Mouse (Mus musculus): ENCODE measurements around the gene Rnf115. TPM values are rescaled to one million over a fixed set of nuclear protein-coding genes. Genes with fewer than 3 reads are reported as not detected.

Rnf115 gene
- 29.5 and 33.5 TPM in 2 replicates for polyA plus RNA-seq (2015; fragmentation: Nextera tagmentation; extraction: Ambion mirVana)

DNA sequence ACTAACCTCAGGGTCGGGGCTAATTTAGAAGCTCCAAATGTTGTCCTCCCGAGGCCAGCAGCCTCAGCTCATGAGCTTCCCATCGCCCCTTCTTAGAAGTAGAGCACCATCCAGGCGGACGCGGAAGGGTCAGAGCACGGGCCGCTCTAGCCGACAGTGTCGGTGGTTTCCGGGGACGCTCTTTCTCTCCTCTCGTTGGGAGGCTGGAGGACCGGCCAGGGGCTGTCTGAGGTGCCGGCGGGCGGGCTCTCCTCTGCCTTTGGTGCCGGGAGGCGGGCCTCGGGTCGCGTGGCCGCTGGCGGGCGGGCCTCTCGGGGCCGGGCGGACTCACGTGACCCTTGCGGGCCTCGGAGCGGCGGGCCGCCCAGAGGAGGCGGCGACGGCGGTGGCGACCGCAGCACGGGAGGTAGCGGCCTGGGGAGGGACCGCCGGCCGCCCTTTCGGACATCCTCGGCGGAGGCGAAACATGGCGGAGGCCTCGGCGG lies at the start of gene Rnf115, which contains the start of gene Polr3c:
Gene Rnf115 (plus strand): TSS at position 322 of the 485 bp plus-strand sequence.
Gene Polr3c (minus strand): TSS at position 286 of the 485 bp plus-strand sequence.

GRCm38 (mm10) chr3:96696198-96696765 lies 31.2 kb upstream of the Rnf115 start, which contains the start of gene Pias3:
TSS of gene Pias3 (plus strand) at chr3:96696384.

DNA sequence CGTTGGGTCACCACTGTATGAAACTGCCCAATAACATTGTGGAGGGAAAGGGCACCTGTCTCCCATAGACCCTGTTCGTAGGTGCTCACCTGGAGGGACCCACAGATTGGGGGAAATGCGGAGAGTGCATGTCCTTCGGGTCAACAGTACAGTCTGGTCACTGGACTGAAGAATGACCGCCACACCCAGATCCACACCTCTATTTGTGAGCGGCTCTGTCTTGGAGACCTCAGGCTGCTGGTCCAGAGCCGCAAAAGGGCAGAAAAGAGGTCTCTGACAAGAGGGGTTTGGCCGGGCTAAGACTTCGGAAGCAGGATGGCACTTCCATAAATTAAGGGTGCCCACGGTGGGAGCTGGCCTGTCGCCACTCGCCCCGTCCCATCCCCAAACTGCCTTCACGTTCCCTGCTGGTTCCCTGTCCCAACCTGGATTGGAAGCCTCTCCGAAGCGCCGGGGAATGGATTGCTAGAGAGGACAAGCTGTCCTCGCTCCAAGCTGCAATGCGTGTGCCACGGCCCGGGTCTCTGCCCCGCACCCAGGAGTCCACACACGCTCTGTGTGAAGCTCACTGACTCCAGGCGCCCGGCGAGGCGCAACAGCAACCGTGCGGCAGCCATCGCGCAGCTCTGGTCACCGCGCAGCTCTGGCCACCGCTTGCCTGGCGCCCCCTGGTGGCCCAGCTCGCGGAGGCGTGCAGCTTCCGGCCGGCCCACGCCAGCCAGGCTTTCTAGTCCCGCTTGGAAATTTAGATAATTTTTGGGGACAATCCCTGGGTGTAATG lies 19.4 kb upstream of the Rnf115 start, which contains the start of gene Nudt17:
Gene Nudt17 (minus strand): TSS at position 660 of the 781 bp plus-strand sequence.

DNA sequence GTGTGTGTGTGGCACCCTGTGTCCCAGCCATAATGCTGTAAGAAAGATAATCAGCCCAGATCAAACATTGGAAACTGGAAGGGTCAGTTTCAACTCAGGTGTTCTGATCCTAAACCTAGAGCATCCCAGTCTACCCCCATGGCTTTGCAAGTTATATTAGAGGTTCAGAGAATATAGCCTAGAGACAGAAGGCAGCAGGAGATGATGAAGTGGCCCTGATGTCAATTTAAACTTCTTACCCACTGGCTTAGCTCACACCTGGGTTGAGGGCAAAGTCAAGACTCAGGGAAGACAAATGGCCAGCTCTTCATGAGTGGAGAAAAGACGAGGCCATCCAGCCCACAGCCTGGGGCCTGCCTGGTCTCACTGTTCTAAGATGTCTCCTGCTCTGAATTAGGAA lies 101.5 kb downstream of the Rnf115 start, which contains the start of the genes Pdzk1 and Cd160:
Gene Pdzk1 (plus strand): TSS at position 301 of the 400 bp plus-strand sequence.
Gene Cd160 (minus strand): TSS at position 368 of the 400 bp plus-strand sequence.

Other genes with a start within 250 kb of the Rnf115 start
- not detected in 2 replicates for gene Hfe2, start 202.5 kb upstream of the Rnf115 start, polyA plus RNA-seq (2015; fragmentation: Nextera tagmentation; extraction: Ambion mirVana)
- gene Txnip, start 169.7 kb upstream of the Rnf115 start, polyA plus RNA-seq (2015; fragmentation: Nextera tagmentation; extraction: Ambion mirVana), result 237 and 293 TPM in 2 replicates
- 0.25 and 0.31 TPM in 2 replicates for gene Gm16253, start 150.7 kb upstream of the Rnf115 start, polyA plus RNA-seq (2015; fragmentation: Nextera tagmentation; extraction: Ambion mirVana)
- 20.7 and 23.8 TPM in 2 replicates for gene Polr3gl, start 133.5 kb upstream of the Rnf115 start, polyA plus RNA-seq (2015; fragmentation: Nextera tagmentation; extraction: Ambion mirVana)
- gene Ankrd34a, start 131.0 kb upstream of the Rnf115 start, polyA plus RNA-seq (2015; fragmentation: Nextera tagmentation; extraction: Ambion mirVana), result 0.61 and 0.71 TPM in 2 replicates
- 6.3 and 7.7 TPM in 2 replicates for gene Lix1l, start 126.5 kb upstream of the Rnf115 start, polyA plus RNA-seq (2015; fragmentation: Nextera tagmentation; extraction: Ambion mirVana)
- gene Rbm8a, start 97.7 kb upstream of the Rnf115 start, polyA plus RNA-seq (2015; fragmentation: Nextera tagmentation; extraction: Ambion mirVana), result 68.8 and 69.3 TPM in 2 replicates
- gene Pex11b, start 92.3 kb upstream of the Rnf115 start, polyA plus RNA-seq (2015; fragmentation: Nextera tagmentation; extraction: Ambion mirVana), result 36.2 and 38.5 TPM in 2 replicates
- 0.06 and 0.10 TPM in 2 replicates for gene Gm42957, start 92.2 kb upstream of the Rnf115 start, polyA plus RNA-seq (2015; fragmentation: Nextera tagmentation; extraction: Ambion mirVana)
- 0.30 and 0.53 TPM in 2 replicates for gene Itga10, start 82.1 kb upstream of the Rnf115 start, polyA plus RNA-seq (2015; fragmentation: Nextera tagmentation; extraction: Ambion mirVana)
- 2.2 and 3.0 TPM in 2 replicates for gene Ankrd35, start 57.5 kb upstream of the Rnf115 start, polyA plus RNA-seq (2015; fragmentation: Nextera tagmentation; extraction: Ambion mirVana)
- 36.1 and 36.9 TPM in 2 replicates for gene Pias3, start 31.3 kb upstream of the Rnf115 start, polyA plus RNA-seq (2015; fragmentation: Nextera tagmentation; extraction: Ambion mirVana)
- gene Nudt17, start 19.1 kb upstream of the Rnf115 start, polyA plus RNA-seq (2015; fragmentation: Nextera tagmentation; extraction: Ambion mirVana), result 5.9 and 6.1 TPM in 2 replicates
- 18.5 and 18.7 TPM in 2 replicates for gene Polr3c, start within 50 bp of the Rnf115 start, polyA plus RNA-seq (2015; fragmentation: Nextera tagmentation; extraction: Ambion mirVana)
- 0.36 and 0.53 TPM in 2 replicates for gene Pdzk1, start 101.6 kb downstream of the Rnf115 start, polyA plus RNA-seq (2015; fragmentation: Nextera tagmentation; extraction: Ambion mirVana)
- gene Cd160, start 101.7 kb downstream of the Rnf115 start, polyA plus RNA-seq (2015; fragmentation: Nextera tagmentation; extraction: Ambion mirVana), result not detected in 2 replicates
- gene Gja5, start 177.0 kb downstream of the Rnf115 start, polyA plus RNA-seq (2015; fragmentation: Nextera tagmentation; extraction: Ambion mirVana), result 4.5 and 4.6 TPM in 2 replicates
- gene Gpr89, start 177.7 kb downstream of the Rnf115 start, polyA plus RNA-seq (2015; fragmentation: Nextera tagmentation; extraction: Ambion mirVana), result 20.7 and 25.2 TPM in 2 replicates
- not detected in 2 replicates for gene Gja8, start 198.4 kb downstream of the Rnf115 start, polyA plus RNA-seq (2015; fragmentation: Nextera tagmentation; extraction: Ambion mirVana)